Mouse (Mus musculus): Measurements from ENCODE around the gene Ncor1. TPM values are rescaled to one million over a fixed set of nuclear protein-coding genes. Genes with fewer than 3 reads are reported as not detected.
"Not testable (repeated sequence)": the region's sequence is repeated elsewhere in the genome, so short reads cannot be mapped to it uniquely, and the experiment has no call there.

Ncor1 gene
- polyA plus RNA-seq, 1 experiment from 2014 or later, result 123 TPM

DNA sequence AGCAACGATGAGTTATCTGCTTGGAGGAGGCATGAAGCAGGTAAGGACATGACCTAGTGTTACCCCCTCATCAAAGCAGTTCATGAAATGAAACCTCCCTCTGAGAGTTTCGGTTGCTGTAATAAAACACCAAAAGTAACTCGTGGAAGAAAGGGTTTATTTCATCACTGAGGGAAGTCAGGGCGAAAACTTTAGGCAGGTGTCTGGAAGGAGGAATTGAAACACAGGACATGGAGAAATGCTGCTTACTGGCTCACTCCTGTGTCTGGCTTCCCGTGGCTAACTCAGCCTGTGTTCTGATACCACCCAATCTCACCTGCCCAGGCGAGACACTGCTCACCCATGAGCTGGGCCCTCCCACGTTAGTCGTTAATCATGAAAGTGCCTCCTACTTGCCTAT lies 173.3 kb downstream of the Ncor1 start:
- Histone ChIP-seq H3K4me2 (replicated peaks; ENCODE audit: low read depth, low read length) (no peak overlapping the region), H3K9ac (replicated peaks; ENCODE audit: low read depth, low read length) (no peak overlapping the region), H3K4me3 (ENCODE audit: low read depth, low read length) (no peak overlapping the region), H3K36me3 (ENCODE audit: control insufficient read depth, insufficient read depth, low read length) (peaks cover 15% of the 10 kb centered on the region), H3K4me1 (ENCODE audit: control insufficient read depth, insufficient read depth, low read length) (no peaks in the 10 kb centered on the region), H3K9me3 (ENCODE audit: control insufficient read depth, low read depth, low read length) (no peaks in the 10 kb centered on the region), H3K27me3 (ENCODE audit: control insufficient read depth, insufficient read depth, low read length) (no peaks in the 10 kb centered on the region), H3K27ac (ENCODE audit: low read length) (no peak overlapping the region)
- WGBS, result 85% methylated on average over 8 of the region's 8 CpGs
- ATAC-seq (ENCODE audit: insufficient number of reproducible peaks, insufficient read depth, low FRiP score, low read depth), result no peak

DNA sequence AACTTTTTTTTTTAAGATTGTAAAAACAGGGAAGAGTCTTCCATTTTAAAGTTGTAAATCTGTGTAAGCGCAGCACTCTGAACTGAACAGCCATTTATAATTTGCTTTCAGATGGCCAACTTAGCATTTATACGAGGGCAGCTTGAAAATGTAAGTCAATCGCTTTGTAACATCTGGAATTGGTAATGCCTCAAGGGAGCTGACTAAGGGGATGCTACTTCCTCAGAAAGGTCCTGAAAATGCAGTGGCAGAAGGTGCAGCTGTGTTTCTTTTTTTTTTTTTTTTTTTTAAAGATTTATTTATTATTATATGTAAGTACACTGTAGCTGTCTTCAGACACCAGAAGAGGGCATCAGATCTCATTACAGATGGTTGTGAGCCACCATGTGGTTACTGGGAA lies 174.3 kb downstream of the Ncor1 start:
- not testable (repeated sequence) for ATAC-seq (ENCODE audit: insufficient number of reproducible peaks, insufficient read depth, low FRiP score, low read depth); H3K27me3 ChIP-seq (ENCODE audit: control insufficient read depth, insufficient read depth, low read length); H3K9ac ChIP-seq (replicated peaks; ENCODE audit: low read depth, low read length); H3K4me2 ChIP-seq (replicated peaks; ENCODE audit: low read depth, low read length); H3K27ac ChIP-seq (ENCODE audit: low read length); H3K4me1 ChIP-seq (ENCODE audit: control insufficient read depth, insufficient read depth, low read length); H3K4me3 ChIP-seq (ENCODE audit: low read depth, low read length); H3K9me3 ChIP-seq (ENCODE audit: control insufficient read depth, low read depth, low read length)
- WGBS, result 88% methylated on average over 3 of the region's 3 CpGs
- peaks cover 15% of the 10 kb centered on the region for H3K36me3 ChIP-seq (ENCODE audit: control insufficient read depth, insufficient read depth, low read length)

DNA sequence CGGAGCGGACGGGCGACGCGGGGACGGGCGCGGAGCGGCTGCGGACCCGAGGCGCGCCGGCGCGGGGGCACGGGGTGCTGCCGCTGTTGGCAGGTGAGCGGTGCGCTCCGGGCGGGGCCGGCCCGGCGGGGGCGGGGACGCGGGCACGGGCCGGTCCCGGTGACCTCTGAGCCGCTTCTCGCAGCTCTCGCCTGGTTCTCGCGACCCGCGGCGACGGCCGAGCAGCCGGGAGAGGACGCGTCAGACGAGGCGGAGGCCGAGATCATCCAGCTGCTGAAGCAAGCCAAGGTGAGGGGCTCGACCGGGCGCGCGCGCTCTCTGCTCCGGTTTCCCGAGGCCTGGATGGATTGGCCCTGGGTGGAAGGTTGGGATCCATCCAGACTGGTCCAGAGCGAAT lies 176.7 kb downstream of the Ncor1 start:
- H3K27me3 ChIP-seq (ENCODE audit: control insufficient read depth, insufficient read depth, low read length), result no peaks in the 10 kb centered on the region
- H3K27ac ChIP-seq (ENCODE audit: low read length), result peak overlapping the region; percentile 90
- H3K4me3 ChIP-seq (ENCODE audit: low read depth, low read length), result peak overlapping the region; percentile 78
- ATAC-seq (ENCODE audit: insufficient number of reproducible peaks, insufficient read depth, low FRiP score, low read depth), result peak; percentile 77
- peaks cover 14% of the 10 kb centered on the region for H3K36me3 ChIP-seq (ENCODE audit: control insufficient read depth, insufficient read depth, low read length)
- H3K4me1 ChIP-seq (ENCODE audit: control insufficient read depth, insufficient read depth, low read length), result no peaks in the 10 kb centered on the region
- peak overlapping the region; percentile 79 for H3K9ac ChIP-seq (replicated peaks; ENCODE audit: low read depth, low read length)
- peak overlapping the region; percentile 59 for H3K4me2 ChIP-seq (replicated peaks; ENCODE audit: low read depth, low read length)
- no peaks in the 10 kb centered on the region for H3K9me3 ChIP-seq (ENCODE audit: control insufficient read depth, low read depth, low read length)
- WGBS, result 1% methylated on average over 55 of the region's 57 CpGs

DNA sequence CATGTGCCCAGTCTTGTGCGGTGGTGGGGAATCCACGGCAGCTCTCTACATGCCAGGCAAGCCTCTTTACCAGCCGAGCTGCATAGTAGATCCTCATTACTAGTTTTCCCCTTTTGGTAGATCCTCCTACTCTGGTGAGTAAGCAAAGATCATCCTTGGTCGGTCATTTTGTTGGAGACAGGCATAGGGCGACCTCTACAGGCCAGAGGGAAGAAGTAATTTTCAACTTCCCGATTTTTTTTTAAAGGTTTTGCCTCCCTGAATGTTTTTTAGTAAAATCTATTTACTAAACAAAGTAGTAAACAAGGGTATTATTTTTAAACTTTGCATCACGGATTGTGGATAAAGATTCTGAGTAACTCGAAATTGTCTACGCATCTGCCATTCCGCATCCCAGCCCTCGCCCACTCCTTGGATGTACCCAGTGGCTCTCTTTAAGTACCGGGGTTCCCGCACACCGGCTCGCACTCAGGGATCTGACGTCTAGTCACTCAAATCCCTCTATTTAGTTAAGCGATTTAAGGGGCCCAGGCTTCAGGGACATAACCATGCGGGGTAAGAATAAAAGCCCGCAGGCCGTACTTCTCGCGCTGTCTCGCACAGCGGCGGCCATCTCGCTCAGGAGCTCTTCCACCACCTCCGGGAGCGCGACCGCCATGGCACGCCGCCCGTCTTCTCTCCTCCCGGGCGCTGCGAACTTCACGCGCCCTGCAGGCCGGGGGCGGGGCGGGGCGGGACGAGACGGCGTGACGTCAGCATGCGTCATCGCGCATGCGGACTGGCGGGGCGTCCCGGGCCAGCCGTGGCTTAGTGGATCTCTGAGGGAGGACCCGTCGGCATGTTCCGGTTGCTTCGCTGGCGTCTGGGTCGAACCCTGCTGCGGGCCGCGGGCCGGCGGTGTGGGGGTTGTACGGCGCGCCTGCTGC lies 177.4 kb downstream of the Ncor1 start, which contains the start of the genes Zswim7 and Ttc19:
Gene Zswim7, minus strand, starts transcription at position 701 of the 926 bp plus-strand sequence.
Gene Ttc19, plus strand, starts transcription at position 799 of the 926 bp plus-strand sequence.
- H3K27me3 ChIP-seq (ENCODE audit: control insufficient read depth, insufficient read depth, low read length), result no peaks in the 10 kb centered on the region
- H3K9me3 ChIP-seq (ENCODE audit: control insufficient read depth, low read depth, low read length), result no peaks in the 10 kb centered on the region
- under 1% methylated on average over 67 of the region's 68 CpGs for WGBS

DNA sequence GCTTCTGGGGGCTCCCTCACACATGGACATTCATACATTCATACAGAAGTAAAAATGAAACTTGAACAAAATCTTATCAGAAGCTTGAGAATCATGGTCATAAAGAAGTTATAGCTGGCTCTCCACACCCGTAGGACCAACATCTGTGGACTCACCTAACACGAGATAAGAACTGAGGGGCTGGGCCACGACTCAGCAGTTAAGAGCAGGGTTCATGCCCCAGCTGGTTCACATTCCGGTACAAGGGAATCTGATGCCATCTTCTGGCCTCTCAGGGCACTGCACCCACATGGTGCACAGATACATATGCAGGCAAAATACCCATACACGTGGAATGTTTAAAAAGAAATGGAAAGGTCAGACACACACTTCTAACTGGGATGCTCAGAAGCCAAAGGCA lies 180.3 kb downstream of the Ncor1 start:
- H3K9me3 ChIP-seq (ENCODE audit: control insufficient read depth, low read depth, low read length), result no peaks in the 10 kb centered on the region
- no peak for ATAC-seq (ENCODE audit: insufficient number of reproducible peaks, insufficient read depth, low FRiP score, low read depth)
- H3K27me3 ChIP-seq (ENCODE audit: control insufficient read depth, insufficient read depth, low read length), result no peaks in the 10 kb centered on the region
- no peak overlapping the region for H3K9ac ChIP-seq (replicated peaks; ENCODE audit: low read depth, low read length)
- no peak overlapping the region for H3K4me2 ChIP-seq (replicated peaks; ENCODE audit: low read depth, low read length)
- WGBS, result 17% methylated on average over 5 of the region's 5 CpGs
- no peaks in the 10 kb centered on the region for H3K4me1 ChIP-seq (ENCODE audit: control insufficient read depth, insufficient read depth, low read length)
- H3K36me3 ChIP-seq (ENCODE audit: control insufficient read depth, insufficient read depth, low read length), result no peaks in the 10 kb centered on the region
- no peak overlapping the region for H3K27ac ChIP-seq (ENCODE audit: low read length)
- no peak overlapping the region for H3K4me3 ChIP-seq (ENCODE audit: low read depth, low read length)

More for the DNA sequence above, 177.4 kb downstream of the Ncor1 start, which contains the start of the genes Zswim7 and Ttc19:
- no peaks in the 10 kb centered on the region for H3K4me1 ChIP-seq (ENCODE audit: control insufficient read depth, insufficient read depth, low read length)
- H3K4me2 ChIP-seq (replicated peaks; ENCODE audit: low read depth, low read length), result peak within 1 kb of the TSS; percentile 59
- peak within 1 kb of the TSS; percentile 90 for H3K27ac ChIP-seq (ENCODE audit: low read length)
- peaks cover 9% of the 10 kb centered on the region for H3K36me3 ChIP-seq (ENCODE audit: control insufficient read depth, insufficient read depth, low read length)
- peak within 1 kb of the TSS; percentile 78 for H3K4me3 ChIP-seq (ENCODE audit: low read depth, low read length)
- H3K9ac ChIP-seq (replicated peaks; ENCODE audit: low read depth, low read length), result peak within 1 kb of the TSS; percentile 79
- ATAC-seq (ENCODE audit: insufficient number of reproducible peaks, insufficient read depth, low FRiP score, low read depth), result peak; percentile 95

DNA sequence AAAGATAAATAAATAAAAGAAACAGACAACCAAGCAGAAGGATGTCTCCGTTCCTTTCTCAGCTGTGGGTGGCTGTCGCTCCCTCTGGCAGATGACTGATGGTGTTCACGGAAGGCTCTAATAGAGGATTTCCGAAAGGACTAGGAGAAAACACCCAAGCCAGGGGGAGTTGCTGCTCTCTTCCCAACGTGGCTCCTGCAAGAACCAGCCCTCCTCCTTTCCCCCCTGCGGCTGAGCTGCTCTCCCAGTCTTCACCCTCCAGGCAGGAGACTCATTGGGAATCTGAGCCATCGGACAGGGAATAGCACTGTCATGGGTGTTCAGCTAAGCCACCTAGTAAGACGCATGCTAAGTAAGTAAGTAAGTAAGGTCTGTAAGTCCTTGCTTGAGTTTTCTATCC lies 181.3 kb downstream of the Ncor1 start:
- H3K9ac ChIP-seq (replicated peaks; ENCODE audit: low read depth, low read length), result no peak overlapping the region
- 36% methylated on average over 8 of the region's 8 CpGs for WGBS
- no peaks in the 10 kb centered on the region for H3K27me3 ChIP-seq (ENCODE audit: control insufficient read depth, insufficient read depth, low read length)
- H3K36me3 ChIP-seq (ENCODE audit: control insufficient read depth, insufficient read depth, low read length), result no peaks in the 10 kb centered on the region
- H3K27ac ChIP-seq (ENCODE audit: low read length), result no peak overlapping the region
- no peak for ATAC-seq (ENCODE audit: insufficient number of reproducible peaks, insufficient read depth, low FRiP score, low read depth)
- H3K4me3 ChIP-seq (ENCODE audit: low read depth, low read length), result no peak overlapping the region
- H3K4me2 ChIP-seq (replicated peaks; ENCODE audit: low read depth, low read length), result no peak overlapping the region
- H3K9me3 ChIP-seq (ENCODE audit: control insufficient read depth, low read depth, low read length), result no peaks in the 10 kb centered on the region
- H3K4me1 ChIP-seq (ENCODE audit: control insufficient read depth, insufficient read depth, low read length), result no peaks in the 10 kb centered on the region

DNA sequence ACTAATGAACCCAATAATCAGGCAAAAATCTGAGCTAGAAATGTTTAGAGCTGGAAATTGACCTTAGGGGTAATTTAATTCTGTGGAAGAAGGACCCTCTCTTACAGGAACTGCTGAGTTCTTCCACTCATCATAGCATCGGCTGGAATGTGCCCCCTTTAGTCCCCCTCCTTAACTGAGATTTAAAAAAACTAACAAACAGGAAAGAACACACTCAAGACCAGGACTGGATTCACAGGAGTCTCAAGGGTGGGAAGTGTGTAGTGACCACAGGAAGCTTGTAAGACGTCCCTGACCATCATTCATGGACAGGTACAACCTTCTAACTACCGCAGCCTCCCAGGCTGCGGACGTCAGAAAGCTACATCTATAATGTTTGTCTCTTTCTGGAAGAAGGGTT lies 187.5 kb downstream of the Ncor1 start:
- no peak overlapping the region for H3K27ac ChIP-seq (ENCODE audit: low read length)

DNA sequence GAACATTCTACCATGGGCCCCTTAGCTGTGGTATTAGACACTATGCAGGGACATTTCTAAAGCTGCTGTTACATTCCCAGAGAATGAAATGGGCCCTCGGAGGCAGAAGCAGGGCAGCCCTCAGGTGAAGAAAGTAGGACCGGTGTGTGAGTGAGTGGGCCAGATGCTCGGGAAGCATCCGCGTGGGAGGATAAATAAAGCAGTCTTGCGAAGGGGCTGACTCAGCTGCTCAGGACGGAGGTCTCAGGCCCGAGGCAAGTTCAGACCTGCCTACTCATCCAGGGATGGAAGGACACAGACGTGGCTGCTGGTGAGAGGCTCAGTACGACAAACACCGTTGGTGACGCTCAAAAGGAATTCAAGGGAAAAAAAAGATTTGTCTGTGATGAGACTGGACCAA lies 189.2 kb downstream of the Ncor1 start:
- no peak for ATAC-seq (ENCODE audit: insufficient number of reproducible peaks, insufficient read depth, low FRiP score, low read depth)
- no peak overlapping the region for H3K27ac ChIP-seq (ENCODE audit: low read length)
- no peak overlapping the region for H3K4me3 ChIP-seq (ENCODE audit: low read depth, low read length)
- 62% methylated on average over 12 of the region's 12 CpGs for WGBS
- no peaks in the 10 kb centered on the region for H3K27me3 ChIP-seq (ENCODE audit: control insufficient read depth, insufficient read depth, low read length)
- H3K9ac ChIP-seq (replicated peaks; ENCODE audit: low read depth, low read length), result no peak overlapping the region
- H3K4me1 ChIP-seq (ENCODE audit: control insufficient read depth, insufficient read depth, low read length), result 0 out of 2 replicates have a peak, but pooled peaks cover 8% of the 10 kb centered on the region
- H3K9me3 ChIP-seq (ENCODE audit: control insufficient read depth, low read depth, low read length), result no peaks in the 10 kb centered on the region
- no peak overlapping the region for H3K4me2 ChIP-seq (replicated peaks; ENCODE audit: low read depth, low read length)
- H3K36me3 ChIP-seq (ENCODE audit: control insufficient read depth, insufficient read depth, low read length), result no peaks in the 10 kb centered on the region

More for the DNA sequence above, 187.5 kb downstream of the Ncor1 start:
- 33% methylated on average over 5 of the region's 5 CpGs for WGBS
- Histone ChIP-seq H3K4me3 (ENCODE audit: low read depth, low read length) (no peak overlapping the region), H3K4me2 (replicated peaks; ENCODE audit: low read depth, low read length) (0 out of 2 replicates have a peak overlapping the region, but pooled peaks have one; percentile 4), H3K4me1 (ENCODE audit: control insufficient read depth, insufficient read depth, low read length) (0 out of 2 replicates have a peak, but pooled peaks cover 8% of the 10 kb centered on the region), H3K36me3 (ENCODE audit: control insufficient read depth, insufficient read depth, low read length) (no peaks in the 10 kb centered on the region), H3K27me3 (ENCODE audit: control insufficient read depth, insufficient read depth, low read length) (no peaks in the 10 kb centered on the region), H3K9ac (replicated peaks; ENCODE audit: low read depth, low read length) (no peak overlapping the region), H3K9me3 (ENCODE audit: control insufficient read depth, low read depth, low read length) (no peaks in the 10 kb centered on the region)
- no peak for ATAC-seq (ENCODE audit: insufficient number of reproducible peaks, insufficient read depth, low FRiP score, low read depth)

All from stomach, embryonic 14.5 days (tissue).